Mouse (Mus musculus): ENCODE data around the gene Sept4. TPM values are rescaled to one million over a fixed set of nuclear protein-coding genes. Genes with fewer than 3 reads are reported as not detected.

Gene Sept4
- total and polyA plus RNA-seq, 2 experiments from 2014 or later, result 20.6 to 49.1 TPM

GRCm38 (mm10) chr11:87527364-87527763, 41.3 kb upstream of the Sept4 start:
- H3K27me3 ChIP-seq (ENCODE audit: control insufficient read depth, insufficient read depth, low read length), result no peaks in the 10 kb centered on the region
- no peak for TF ChIP-seq EP300 (IDR thresholded peaks at IDR 0.05; ENCODE audit: low read depth)
- TF ChIP-seq CTCF (IDR thresholded peaks at IDR 0.05; ENCODE audit: low read depth), result no peak
- no peak overlapping the region for H3K9ac ChIP-seq (replicated peaks; ENCODE audit: low read depth, low read length)
- no peak overlapping the region for H3K4me2 ChIP-seq (ENCODE audit: low read depth, low read length)
- 69% methylated on average over 3 of the region's 3 CpGs for WGBS
- H3K36me3 ChIP-seq (replicated peaks; ENCODE audit: control insufficient read depth, insufficient read depth, low read length), result no peaks in the 10 kb centered on the region
- H3K4me3 ChIP-seq (ENCODE audit: low read depth, low read length), result no peak overlapping the region
- no peak for ATAC-seq (ENCODE audit: insufficient read depth, low read depth)
- no peaks in the 10 kb centered on the region for H3K9me3 ChIP-seq (replicated peaks; ENCODE audit: control insufficient read depth, low read length)
- 0 out of 2 replicates have a peak, but pooled peaks cover 4% of the 10 kb centered on the region for H3K4me1 ChIP-seq (ENCODE audit: control insufficient read depth, insufficient read depth)
- no peak for DNase-seq (ENCODE audit: low spot score)
- H3K27ac ChIP-seq (ENCODE audit: low read depth), result no peak overlapping the region

- Histone ChIP-seq H3K9me3 (replicated peaks; ENCODE audit: control insufficient read depth, low read length) (no peaks in the 10 kb centered on the region), H3K9ac (replicated peaks; ENCODE audit: low read depth, low read length) (no peak overlapping the region), H3K27ac (ENCODE audit: low read depth) (no peak overlapping the region), H3K4me1 (ENCODE audit: control insufficient read depth, insufficient read depth) (0 out of 2 replicates have a peak, but pooled peaks cover 4% of the 10 kb centered on the region), H3K4me2 (ENCODE audit: low read depth, low read length) (no peak overlapping the region), H3K27me3 (ENCODE audit: control insufficient read depth, insufficient read depth, low read length) (no peaks in the 10 kb centered on the region), H3K4me3 (ENCODE audit: low read depth, low read length) (no peak overlapping the region), H3K36me3 (replicated peaks; ENCODE audit: control insufficient read depth, insufficient read depth, low read length) (no peaks in the 10 kb centered on the region)
- DNase-seq (ENCODE audit: low spot score) (no peak), ATAC-seq (ENCODE audit: insufficient read depth, low read depth) (no peak)
- no peak for TF ChIP-seq EP300 (IDR thresholded peaks at IDR 0.05; ENCODE audit: low read depth)
- TF ChIP-seq CTCF (IDR thresholded peaks at IDR 0.05; ENCODE audit: low read depth), result no peak
- WGBS, result 77% methylated on average over 4 of the region's 4 CpGs
These were observed 40.7 kb upstream of the Sept4 start for GRCm38 (mm10) chr11:87527990-87528389.

- 63% methylated on average over 6 of the region's 6 CpGs for WGBS
These were observed 37.0 kb upstream of the Sept4 start for GRCm38 (mm10) chr11:87531695-87532094.

GRCm38 (mm10) chr11:87542285-87542684, 26.4 kb upstream of the Sept4 start:
- no peak for ATAC-seq (ENCODE audit: insufficient read depth, low read depth)
- 40% methylated on average over 8 of the region's 8 CpGs for WGBS
- Histone ChIP-seq H3K4me1 (ENCODE audit: control insufficient read depth, insufficient read depth) (no peaks in the 10 kb centered on the region), H3K4me2 (ENCODE audit: low read depth, low read length) (no peak overlapping the region), H3K9ac (replicated peaks; ENCODE audit: low read depth, low read length) (no peak overlapping the region), H3K36me3 (replicated peaks; ENCODE audit: control insufficient read depth, insufficient read depth, low read length) (no peaks in the 10 kb centered on the region), H3K4me3 (ENCODE audit: low read depth, low read length) (no peak overlapping the region), H3K27me3 (ENCODE audit: control insufficient read depth, insufficient read depth, low read length) (no peaks in the 10 kb centered on the region), H3K27ac (ENCODE audit: low read depth) (no peak overlapping the region), H3K9me3 (replicated peaks; ENCODE audit: control insufficient read depth, low read length) (no peaks in the 10 kb centered on the region)
- no peak for DNase-seq (ENCODE audit: low spot score)
- no peak for TF ChIP-seq EP300 (IDR thresholded peaks at IDR 0.05; ENCODE audit: low read depth)

More at GRCm38 (mm10) chr11:87531695-87532094, 37.0 kb upstream of the Sept4 start:
- Histone ChIP-seq H3K4me1 (ENCODE audit: control insufficient read depth, insufficient read depth) (no peaks in the 10 kb centered on the region), H3K9me3 (replicated peaks; ENCODE audit: control insufficient read depth, low read length) (no peaks in the 10 kb centered on the region), H3K4me2 (ENCODE audit: low read depth, low read length) (no peak overlapping the region), H3K4me3 (ENCODE audit: low read depth, low read length) (no peak overlapping the region), H3K27me3 (ENCODE audit: control insufficient read depth, insufficient read depth, low read length) (no peaks in the 10 kb centered on the region), H3K9ac (replicated peaks; ENCODE audit: low read depth, low read length) (no peak overlapping the region), H3K27ac (ENCODE audit: low read depth) (no peak overlapping the region), H3K36me3 (replicated peaks; ENCODE audit: control insufficient read depth, insufficient read depth, low read length) (no peaks in the 10 kb centered on the region)
- DNase-seq (ENCODE audit: low spot score) (no peak), ATAC-seq (ENCODE audit: insufficient read depth, low read depth) (no peak)
- TF ChIP-seq CTCF (IDR thresholded peaks at IDR 0.05; ENCODE audit: low read depth), result no peak
- no peak for TF ChIP-seq EP300 (IDR thresholded peaks at IDR 0.05; ENCODE audit: low read depth)

- no peak overlapping the region for H3K27ac ChIP-seq (ENCODE audit: low read depth)
- WGBS, result 37% methylated on average over 3 of the region's 3 CpGs
- no peaks in the 10 kb centered on the region for H3K36me3 ChIP-seq (replicated peaks; ENCODE audit: control insufficient read depth, insufficient read depth, low read length)
- no peak overlapping the region for H3K4me3 ChIP-seq (ENCODE audit: low read depth, low read length)
- no peaks in the 10 kb centered on the region for H3K27me3 ChIP-seq (ENCODE audit: control insufficient read depth, insufficient read depth, low read length)
- no peaks in the 10 kb centered on the region for H3K9me3 ChIP-seq (replicated peaks; ENCODE audit: control insufficient read depth, low read length)
- ATAC-seq (ENCODE audit: insufficient read depth, low read depth), result no peak
- no peak overlapping the region for H3K4me2 ChIP-seq (ENCODE audit: low read depth, low read length)
- no peak overlapping the region for H3K9ac ChIP-seq (replicated peaks; ENCODE audit: low read depth, low read length)
- no peak for TF ChIP-seq EP300 (IDR thresholded peaks at IDR 0.05; ENCODE audit: low read depth)
- TF ChIP-seq CTCF (IDR thresholded peaks at IDR 0.05; ENCODE audit: low read depth), result no peak
- H3K4me1 ChIP-seq (ENCODE audit: control insufficient read depth, insufficient read depth), result no peaks in the 10 kb centered on the region
- no peak for DNase-seq (ENCODE audit: low spot score)
These were observed 25.8 kb upstream of the Sept4 start for GRCm38 (mm10) chr11:87542906-87543305.

- Histone ChIP-seq H3K27ac (ENCODE audit: low read depth) (no peak overlapping the region), H3K9me3 (replicated peaks; ENCODE audit: control insufficient read depth, low read length) (no peaks in the 10 kb centered on the region), H3K36me3 (replicated peaks; ENCODE audit: control insufficient read depth, insufficient read depth, low read length) (no peaks in the 10 kb centered on the region), H3K4me2 (ENCODE audit: low read depth, low read length) (no peak overlapping the region), H3K4me3 (ENCODE audit: low read depth, low read length) (no peak overlapping the region), H3K4me1 (ENCODE audit: control insufficient read depth, insufficient read depth) (peaks cover 13% of the 10 kb centered on the region; the same call in 1 of the 2 replicates), H3K9ac (replicated peaks; ENCODE audit: low read depth, low read length) (no peak overlapping the region), H3K27me3 (ENCODE audit: control insufficient read depth, insufficient read depth, low read length) (no peaks in the 10 kb centered on the region)
- no peak for TF ChIP-seq CTCF (IDR thresholded peaks at IDR 0.05; ENCODE audit: low read depth)
- TF ChIP-seq EP300 (IDR thresholded peaks at IDR 0.05; ENCODE audit: low read depth), result no peak
- 88% methylated on average over 4 of the region's 4 CpGs for WGBS
- no peak for DNase-seq (ENCODE audit: low spot score)
- ATAC-seq (ENCODE audit: insufficient read depth, low read depth), result no peak
These were observed 15.4 kb upstream of the Sept4 start for GRCm38 (mm10) chr11:87553342-87553741.
